Mouse (Mus musculus): ENCODE measurements around the gene Fat3. TPM values are rescaled to one million over a fixed set of nuclear protein-coding genes. Genes with fewer than 3 reads are reported as not detected.

The Fat3 gene
- polyA plus RNA-seq, 1 experiment from 2014 or later = 16.8 TPM

DNA sequence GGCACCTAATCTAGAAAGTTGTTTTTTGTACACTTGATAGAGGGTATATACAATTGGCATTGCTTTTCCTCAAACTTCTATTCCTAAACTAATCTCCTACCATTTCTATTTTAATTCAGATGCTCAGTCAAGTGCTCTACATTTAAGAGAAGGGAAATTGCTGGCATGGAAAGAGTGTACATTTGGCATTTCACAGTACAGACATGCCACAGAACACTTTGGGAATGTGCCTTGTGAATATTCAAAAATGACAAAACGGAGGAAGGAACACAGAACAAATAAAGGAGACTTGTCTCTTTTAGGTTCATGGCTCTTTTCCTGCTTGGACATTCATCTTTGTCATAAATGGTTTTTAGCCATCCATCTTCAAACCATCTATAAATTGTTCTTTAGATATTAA, 498.1 kb downstream of the Fat3 start:
- H3K9me3 ChIP-seq (ENCODE audit: control insufficient read depth, low read length) = no peaks in the 10 kb centered on the region
- peaks cover 5% of the 10 kb centered on the region for H3K36me3 ChIP-seq (ENCODE audit: control insufficient read depth, insufficient read depth, low read length)
- no peak overlapping the region for H3K4me2 ChIP-seq (ENCODE audit: low read depth)
- H3K9ac ChIP-seq (ENCODE audit: low read length) = no peak overlapping the region
- 76% methylated on average over 1 of the region's 1 CpGs for WGBS
- no peak for ATAC-seq (ENCODE audit: insufficient read depth, low FRiP score, low TSS enrichment)
- H3K27ac ChIP-seq (ENCODE audit: low read depth, low read length) = no peak overlapping the region
- no peaks in the 10 kb centered on the region for H3K4me1 ChIP-seq (ENCODE audit: control insufficient read depth, insufficient read depth, low read length)
- H3K4me3 ChIP-seq (ENCODE audit: low read depth, low read length) = no peak overlapping the region
- no peaks in the 10 kb centered on the region for H3K27me3 ChIP-seq (ENCODE audit: control insufficient read depth, insufficient read depth, low read length)
- DNase-seq (ENCODE audit: low spot score) = no peak

DNA sequence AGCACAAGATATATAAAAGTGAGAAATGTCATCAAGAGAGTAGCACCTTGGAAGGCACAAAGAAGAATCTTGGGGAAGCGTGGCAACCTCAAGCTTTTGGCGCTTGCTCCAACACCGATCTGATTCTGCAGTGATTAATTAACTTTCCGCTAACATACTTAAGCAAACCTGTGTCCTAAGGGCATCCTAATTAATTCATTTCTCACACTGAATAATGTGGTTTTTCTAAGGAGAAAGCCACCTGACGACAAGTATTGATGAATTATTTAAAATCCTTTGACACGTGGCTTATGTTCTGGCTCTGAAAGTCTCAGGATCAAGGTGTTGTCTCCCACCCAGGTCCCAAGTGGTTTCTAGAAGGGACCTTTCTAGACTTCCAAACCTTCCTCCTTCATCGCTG, 506.3 kb downstream of the Fat3 start:
- no peak for ATAC-seq (ENCODE audit: insufficient read depth, low FRiP score, low TSS enrichment)
- DNase-seq (ENCODE audit: low spot score) = no peak
- no peaks in the 10 kb centered on the region for H3K4me1 ChIP-seq (ENCODE audit: control insufficient read depth, insufficient read depth, low read length)
- 83% methylated on average over 7 of the region's 7 CpGs for WGBS
- H3K27me3 ChIP-seq (ENCODE audit: control insufficient read depth, insufficient read depth, low read length) = no peaks in the 10 kb centered on the region
- no peak overlapping the region for H3K4me3 ChIP-seq (ENCODE audit: low read depth, low read length)
- no peak overlapping the region for H3K27ac ChIP-seq (ENCODE audit: low read depth, low read length)
- no peak overlapping the region for H3K4me2 ChIP-seq (ENCODE audit: low read depth)
- H3K9ac ChIP-seq (ENCODE audit: low read length) = no peak overlapping the region
- H3K36me3 ChIP-seq (ENCODE audit: control insufficient read depth, insufficient read depth, low read length) = peaks cover 8% of the 10 kb centered on the region
- H3K9me3 ChIP-seq (ENCODE audit: control insufficient read depth, low read length) = no peaks in the 10 kb centered on the region

DNA sequence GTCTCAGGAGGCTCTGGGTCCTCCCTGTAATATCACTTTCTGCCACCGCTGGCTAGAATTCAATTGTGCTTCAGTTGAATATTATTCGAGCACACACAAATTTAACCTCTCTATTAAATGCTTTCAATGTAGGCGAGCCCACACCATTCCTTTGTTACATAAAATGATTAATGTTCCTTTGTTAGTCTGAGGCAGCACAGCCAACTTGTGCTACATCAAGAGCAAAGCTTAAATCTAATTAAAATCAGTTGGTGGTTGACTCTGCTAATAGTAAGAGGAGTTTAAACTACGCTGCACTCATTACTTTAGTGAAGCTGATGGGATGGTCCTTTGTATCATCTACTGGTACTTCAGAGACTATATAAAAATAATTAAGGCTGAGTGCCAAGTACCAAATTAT, 506.9 kb downstream of the Fat3 start:
- ATAC-seq (ENCODE audit: insufficient read depth, low FRiP score, low TSS enrichment) (no peak), DNase-seq (ENCODE audit: low spot score) (no peak)
- Histone ChIP-seq H3K4me3 (ENCODE audit: low read depth, low read length) (no peak overlapping the region), H3K27ac (ENCODE audit: low read depth, low read length) (no peak overlapping the region), H3K4me2 (ENCODE audit: low read depth) (no peak overlapping the region), H3K9ac (ENCODE audit: low read length) (no peak overlapping the region), H3K9me3 (ENCODE audit: control insufficient read depth, low read length) (no peaks in the 10 kb centered on the region), H3K27me3 (ENCODE audit: control insufficient read depth, insufficient read depth, low read length) (no peaks in the 10 kb centered on the region), H3K4me1 (ENCODE audit: control insufficient read depth, insufficient read depth, low read length) (no peaks in the 10 kb centered on the region), H3K36me3 (ENCODE audit: control insufficient read depth, insufficient read depth, low read length) (peaks cover 6% of the 10 kb centered on the region)
- WGBS = 77% methylated on average over 4 of the region's 4 CpGs

DNA sequence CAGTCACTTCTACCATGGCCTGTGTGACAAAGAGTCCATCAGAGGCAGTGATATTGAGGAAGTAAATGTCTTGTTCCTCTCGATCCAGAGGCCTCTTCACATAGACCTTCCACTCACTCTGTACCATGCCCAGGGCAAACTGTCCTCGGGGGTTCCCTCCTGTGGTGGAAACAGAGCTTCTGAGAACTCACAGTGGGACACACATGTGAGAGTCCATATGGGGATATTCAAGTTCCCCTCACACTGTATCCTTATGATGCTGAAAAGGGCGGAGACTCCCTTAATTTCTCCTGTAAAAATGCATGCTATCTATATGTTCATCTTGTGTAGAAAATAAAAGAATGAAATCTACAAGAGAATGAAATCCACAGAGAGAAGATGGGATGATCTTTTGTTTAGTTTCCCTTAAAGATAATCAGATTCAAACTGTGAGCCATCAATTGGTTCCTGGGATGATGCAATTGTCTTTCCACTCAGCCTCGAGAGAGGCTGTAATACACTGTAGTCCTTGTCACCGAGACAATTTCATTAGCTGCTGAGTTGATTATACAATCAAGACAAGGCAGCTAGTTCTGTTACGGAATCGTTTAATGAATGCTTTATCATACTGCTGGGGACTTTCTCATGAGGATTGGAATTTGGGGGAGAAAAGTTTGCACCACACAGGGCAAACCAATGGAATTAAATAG, 508.8 kb downstream of the Fat3 start:
- DNase-seq (ENCODE audit: low spot score) (no peak), ATAC-seq (ENCODE audit: insufficient read depth, low FRiP score, low TSS enrichment) (no peak)
- Histone ChIP-seq H3K4me3 (ENCODE audit: low read depth, low read length) (no peak overlapping the region), H3K27me3 (ENCODE audit: control insufficient read depth, insufficient read depth, low read length) (no peaks in the 10 kb centered on the region), H3K4me2 (ENCODE audit: low read depth) (no peak overlapping the region), H3K4me1 (ENCODE audit: control insufficient read depth, insufficient read depth, low read length) (no peaks in the 10 kb centered on the region), H3K36me3 (ENCODE audit: control insufficient read depth, insufficient read depth, low read length) (peaks cover 2% of the 10 kb centered on the region; the same call in 1 of the 2 replicates), H3K27ac (ENCODE audit: low read depth, low read length) (no peak overlapping the region), H3K9me3 (ENCODE audit: control insufficient read depth, low read length) (no peaks in the 10 kb centered on the region), H3K9ac (ENCODE audit: low read length) (no peak overlapping the region)
- WGBS = 79% methylated on average over 7 of the region's 7 CpGs

DNA sequence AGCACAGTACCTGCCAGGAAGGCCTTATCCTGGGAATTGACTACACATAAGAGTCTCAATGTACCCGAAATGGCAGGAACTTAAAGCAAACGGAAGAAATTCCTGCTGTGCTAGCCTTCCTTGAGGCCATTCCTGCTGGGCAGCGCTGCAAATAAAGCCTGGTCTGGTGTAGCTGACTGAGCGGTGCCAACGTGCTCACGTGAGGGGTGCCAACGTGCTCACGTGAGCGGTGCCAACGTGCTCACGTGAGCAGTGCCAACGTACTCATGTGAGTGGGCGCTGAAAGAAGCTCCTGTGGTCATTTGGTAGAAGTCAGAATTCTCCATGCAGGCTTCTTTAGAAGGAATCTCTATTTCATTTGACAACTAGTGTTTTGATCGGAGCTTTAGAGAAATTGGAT, 522.8 kb downstream of the Fat3 start:
- no peak overlapping the region for H3K4me2 ChIP-seq (ENCODE audit: low read depth)
- 82% methylated on average over 14 of the region's 14 CpGs for WGBS
- no peaks in the 10 kb centered on the region for H3K9me3 ChIP-seq (ENCODE audit: control insufficient read depth, low read length)
- H3K9ac ChIP-seq (ENCODE audit: low read length) = no peak overlapping the region
- ATAC-seq (ENCODE audit: insufficient read depth, low FRiP score, low TSS enrichment) (no peak), DNase-seq (ENCODE audit: low spot score) (no peak)
- no peaks in the 10 kb centered on the region for H3K36me3 ChIP-seq (ENCODE audit: control insufficient read depth, insufficient read depth, low read length)
- no peak overlapping the region for H3K4me3 ChIP-seq (ENCODE audit: low read depth, low read length)
- H3K4me1 ChIP-seq (ENCODE audit: control insufficient read depth, insufficient read depth, low read length) = peaks cover 3% of the 10 kb centered on the region; the same call in 1 of the 2 replicates
- no peak overlapping the region for H3K27ac ChIP-seq (ENCODE audit: low read depth, low read length)
- no peaks in the 10 kb centered on the region for H3K27me3 ChIP-seq (ENCODE audit: control insufficient read depth, insufficient read depth, low read length)

DNA sequence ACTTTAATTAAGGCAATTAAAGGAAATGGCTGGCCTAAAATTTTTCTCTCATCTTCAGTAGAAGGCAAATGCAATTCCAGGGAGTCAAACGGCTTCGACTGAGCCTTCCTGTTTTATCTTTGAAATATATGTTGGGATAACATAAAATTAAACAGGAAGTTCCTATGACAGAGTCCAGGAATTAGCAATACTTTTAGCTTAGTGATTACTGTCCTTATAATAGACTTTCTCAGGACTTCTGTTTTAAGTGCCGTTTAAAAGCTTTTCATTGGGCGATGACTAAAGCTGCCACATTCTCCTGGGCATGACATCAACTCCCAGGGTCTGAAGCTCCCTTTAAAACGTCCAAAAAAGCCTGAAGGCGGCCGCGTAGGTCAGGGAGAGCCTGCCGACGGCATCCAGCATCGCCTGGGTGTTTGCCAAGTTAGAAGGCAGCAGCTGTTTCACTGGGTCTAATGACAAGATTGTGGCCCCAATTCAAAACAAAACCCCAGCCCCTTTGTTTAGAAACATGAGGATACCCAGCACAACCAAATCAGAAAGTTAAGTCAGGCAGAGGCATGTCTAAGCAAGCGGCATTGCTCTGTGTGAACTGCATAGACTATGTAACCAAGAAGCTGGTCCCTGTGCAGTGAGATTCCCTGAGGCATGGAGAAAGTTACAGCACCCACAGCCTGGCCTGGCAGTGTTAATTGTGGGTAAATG, 524.0 kb downstream of the Fat3 start:
- no peaks in the 10 kb centered on the region for H3K36me3 ChIP-seq (ENCODE audit: control insufficient read depth, insufficient read depth, low read length)
- H3K27me3 ChIP-seq (ENCODE audit: control insufficient read depth, insufficient read depth, low read length) = no peaks in the 10 kb centered on the region
- peaks cover 3% of the 10 kb centered on the region; the same call in 1 of the 2 replicates for H3K4me1 ChIP-seq (ENCODE audit: control insufficient read depth, insufficient read depth, low read length)
- ATAC-seq (ENCODE audit: insufficient read depth, low FRiP score, low TSS enrichment) (no peak), DNase-seq (ENCODE audit: low spot score) (no peak)
- 0 out of 2 replicates have a peak overlapping the region, but pooled peaks have one; percentile 23 for H3K27ac ChIP-seq (ENCODE audit: low read depth, low read length)
- no peak overlapping the region for H3K4me3 ChIP-seq (ENCODE audit: low read depth, low read length)
- WGBS = 63% methylated on average over 12 of the region's 12 CpGs
- H3K9me3 ChIP-seq (ENCODE audit: control insufficient read depth, low read length) = no peaks in the 10 kb centered on the region
- no peak overlapping the region for H3K9ac ChIP-seq (ENCODE audit: low read length)
- H3K4me2 ChIP-seq (ENCODE audit: low read depth) = no peak overlapping the region

DNA sequence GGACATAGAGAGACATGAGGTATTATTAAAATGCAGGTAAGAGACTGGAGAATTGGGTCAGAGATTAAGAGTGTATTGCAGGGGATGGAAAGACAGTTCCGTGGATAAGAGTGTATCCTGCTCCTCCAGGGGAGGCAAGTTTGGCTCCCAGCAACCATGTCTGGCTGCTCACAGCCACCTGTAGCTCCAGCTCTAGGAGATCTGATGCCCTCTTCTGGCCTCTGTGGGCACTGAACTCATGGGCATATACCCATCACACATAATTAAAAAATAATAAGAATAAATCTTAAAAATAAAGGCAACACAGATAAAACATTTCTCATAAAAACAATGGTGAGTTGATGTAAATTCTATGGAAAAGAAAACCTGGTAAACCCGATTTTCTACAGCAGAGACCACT, 525.1 kb downstream of the Fat3 start:
- H3K4me1 ChIP-seq (ENCODE audit: control insufficient read depth, insufficient read depth, low read length) = peaks cover 3% of the 10 kb centered on the region; the same call in 1 of the 2 replicates
- DNase-seq (ENCODE audit: low spot score) (no peak), ATAC-seq (ENCODE audit: insufficient read depth, low FRiP score, low TSS enrichment) (no peak)
- WGBS = 84% methylated on average over 2 of the region's 2 CpGs
- H3K9me3 ChIP-seq (ENCODE audit: control insufficient read depth, low read length) = no peaks in the 10 kb centered on the region
- H3K27me3 ChIP-seq (ENCODE audit: control insufficient read depth, insufficient read depth, low read length) = no peaks in the 10 kb centered on the region
- H3K27ac ChIP-seq (ENCODE audit: low read depth, low read length) = no peak overlapping the region
- H3K4me2 ChIP-seq (ENCODE audit: low read depth) = no peak overlapping the region
- H3K36me3 ChIP-seq (ENCODE audit: control insufficient read depth, insufficient read depth, low read length) = no peaks in the 10 kb centered on the region
- H3K9ac ChIP-seq (ENCODE audit: low read length) = no peak overlapping the region
- H3K4me3 ChIP-seq (ENCODE audit: low read depth, low read length) = no peak overlapping the region

DNA sequence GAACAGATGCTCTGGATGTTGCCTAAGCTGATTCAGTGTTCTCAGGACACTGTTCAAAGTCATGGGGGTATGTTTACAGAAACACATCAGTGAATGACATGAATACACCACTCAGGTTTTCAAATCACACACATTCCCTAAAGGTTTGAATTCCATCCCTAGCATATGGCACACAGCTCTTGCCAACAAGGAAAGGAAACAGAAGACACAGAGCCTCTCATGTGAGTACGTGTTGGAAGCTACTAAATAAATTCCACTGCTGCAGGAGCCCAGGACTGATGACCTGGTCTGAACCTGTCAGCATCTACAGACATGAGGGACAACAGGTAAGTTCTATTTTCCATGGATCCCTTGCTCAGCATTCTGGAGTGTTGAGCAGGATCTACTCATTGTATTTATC, 528.9 kb downstream of the Fat3 start:
- H3K9me3 ChIP-seq (ENCODE audit: control insufficient read depth, low read length) = no peaks in the 10 kb centered on the region
- H3K4me2 ChIP-seq (ENCODE audit: low read depth) = no peak overlapping the region
- H3K36me3 ChIP-seq (ENCODE audit: control insufficient read depth, insufficient read depth, low read length) = no peaks in the 10 kb centered on the region
- no peak overlapping the region for H3K4me3 ChIP-seq (ENCODE audit: low read depth, low read length)
- no peaks in the 10 kb centered on the region for H3K27me3 ChIP-seq (ENCODE audit: control insufficient read depth, insufficient read depth, low read length)
- H3K27ac ChIP-seq (ENCODE audit: low read depth, low read length) = no peak overlapping the region
- H3K9ac ChIP-seq (ENCODE audit: low read length) = no peak overlapping the region
- peaks cover 1% of the 10 kb centered on the region; the same call in 1 of the 2 replicates for H3K4me1 ChIP-seq (ENCODE audit: control insufficient read depth, insufficient read depth, low read length)
- ATAC-seq (ENCODE audit: insufficient read depth, low FRiP score, low TSS enrichment) (no peak), DNase-seq (ENCODE audit: low spot score) (no peak)
- WGBS = 71% methylated on average over 1 of the region's 1 CpGs

DNA sequence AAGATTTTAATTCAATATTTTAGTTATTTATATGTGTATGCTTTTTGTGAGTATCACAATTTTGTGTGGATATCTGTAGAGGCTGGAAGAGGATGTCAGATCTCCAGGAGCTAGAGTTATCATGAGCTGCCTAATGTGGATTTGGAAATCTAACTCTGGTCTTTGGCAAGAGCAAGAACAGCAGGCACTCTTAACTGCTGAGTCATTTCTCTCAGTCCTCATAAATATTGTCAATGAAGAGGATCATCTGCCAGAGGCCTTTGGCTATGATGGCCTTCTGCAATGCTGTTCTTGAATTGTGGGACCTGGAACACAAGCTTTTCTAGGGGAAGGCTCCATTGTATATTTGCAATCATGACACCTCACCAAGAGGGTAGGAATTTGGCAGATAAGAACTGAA, 529.7 kb downstream of the Fat3 start:
- no peak for ATAC-seq (ENCODE audit: insufficient read depth, low FRiP score, low TSS enrichment)
- Histone ChIP-seq H3K4me3 (ENCODE audit: low read depth, low read length) (no peak overlapping the region), H3K4me1 (ENCODE audit: control insufficient read depth, insufficient read depth, low read length) (no peaks in the 10 kb centered on the region), H3K4me2 (ENCODE audit: low read depth) (no peak overlapping the region), H3K9ac (ENCODE audit: low read length) (no peak overlapping the region), H3K27me3 (ENCODE audit: control insufficient read depth, insufficient read depth, low read length) (no peaks in the 10 kb centered on the region), H3K9me3 (ENCODE audit: control insufficient read depth, low read length) (no peaks in the 10 kb centered on the region), H3K36me3 (ENCODE audit: control insufficient read depth, insufficient read depth, low read length) (no peaks in the 10 kb centered on the region), H3K27ac (ENCODE audit: low read depth, low read length) (no peak overlapping the region)
- DNase-seq (ENCODE audit: low spot score) = no peak

Data from neural tube, embryonic 11.5 days (tissue).